Mouse (Mus musculus) olfactory bulb, adult 2 months (tissue): Measurements from ENCODE around the gene Hspg2.

Source experiments
- CTCF ChIP-seq: fragments of 200-500 bp; IDR thresholded peaks from 2 replicates; pipeline ENCODE4 v1.5.1; 2012; ENCODE audit warnings: low read depth, mild to moderate bottlenecking, low read length, moderate library complexity; ENCODE audit not compliant: insufficient read depth
- POLR2A ChIP-seq: fragments of 200-500 bp; IDR thresholded peaks from 2 replicates; pipeline ENCODE4 v1.6.1; 2012; ENCODE audit warnings: mild to moderate bottlenecking, low read depth, low read length, moderate library complexity; ENCODE audit not compliant: insufficient read depth

GRCm38 (mm10) chr4:137468260-137469080, at the start of gene Hspg2:
- TF ChIP-seq CTCF (no peak), POLR2A (no peak)
